Mouse (Mus musculus) heart, adult 2 months (tissue): ENCODE measurements around the gene Sugp2.
A peak's percentile ranks its signal among the peaks of the same experiment; 100 is the strongest.

Experiments
- CTCF ChIP-seq: fragments of 200-600 bp; IDR thresholded peaks from 2 replicates; pipeline ENCODE4 v1.8.1; 2022; ENCODE audit warnings: antibody characterized with exemption, mild to moderate bottlenecking, moderate library complexity
- POLR2A ChIP-seq: fragments of 200-500 bp; IDR thresholded peaks from 2 replicates; pipeline ENCODE4 v1.6.1; 2011; ENCODE audit warnings: mild to moderate bottlenecking, low read depth, low read length, control low read depth; ENCODE audit not compliant: insufficient read depth

GRCm38 (mm10) chr8:70254628-70255027 lies 20.6 kb downstream of the Sugp2 start:
- TF ChIP-seq POLR2A (no peak), CTCF (peak; percentile 59)
